Mouse (Mus musculus): ENCODE results near the gene Gck.

DNA sequence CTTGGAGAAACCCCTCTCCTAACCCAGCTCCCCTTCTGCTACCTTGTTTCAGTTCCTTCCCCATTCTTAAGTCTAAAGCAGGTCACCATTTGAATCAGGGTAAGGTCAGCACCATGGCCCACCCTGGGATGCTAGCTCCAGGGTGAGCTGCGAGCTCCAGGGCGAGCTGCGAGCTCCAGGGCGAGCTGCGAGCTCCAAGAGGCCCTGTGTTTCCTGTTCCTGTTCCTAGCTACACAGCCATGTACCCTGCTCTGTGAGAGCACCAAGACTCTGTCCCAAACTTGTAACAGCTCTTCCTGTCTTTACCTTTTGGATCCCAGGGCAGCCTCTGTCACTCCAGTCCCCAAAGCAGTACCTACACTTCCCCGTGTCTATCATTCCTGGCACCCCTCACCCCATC, 24.2 kb upstream of the Gck start:
- TF ChIP-seq FLI1 (IDR thresholded peaks at IDR 0.05; ENCODE audit: low read length) = no peak
- TF ChIP-seq GATA1 (IDR thresholded peaks at IDR 0.05; ENCODE audit: borderline replicate concordance, low read length) = no peak
